Mouse (Mus musculus) thymus, postnatal 0 days (tissue): Measurements from ENCODE around the gene Slc44a1. TPM values are rescaled to one million over a fixed set of nuclear protein-coding genes. Genes with fewer than 3 reads are reported as not detected.

Experiments used
- DNase-seq: peaks from one replicate; pipeline ENCODE4 v3.0.0-alpha.2; 2015; ENCODE audit warnings: low spot score
- polyA plus RNA-seq: library from polyadenylated mRNA; unstranded; fragments of >200 nt; fragmentation: Nextera tagmentation; extraction: Ambion mirVana; gene quantifications from 2 replicates; pipeline ENCODE4 v1.2.1, GENCODE M21; 2015

Gene Slc44a1
- polyA plus RNA-seq, 1 experiment from 2014 or later = 9.6 TPM

GRCm38 (mm10) chr4:53462505-53463251 is 22.5 kb downstream of the Slc44a1 start:
- DNase-seq = no peak

GRCm38 (mm10) chr4:53465887-53466286 is 25.7 kb downstream of the Slc44a1 start:
- DNase-seq = no peak

- DNase-seq = no peak
Measured at GRCm38 (mm10) chr4:53469007-53469406, 28.8 kb downstream of the Slc44a1 start.

- no peak for DNase-seq
Measured at GRCm38 (mm10) chr4:53474109-53474508, 33.9 kb downstream of the Slc44a1 start.

GRCm38 (mm10) chr4:53475230-53475952 is 35.2 kb downstream of the Slc44a1 start:
- DNase-seq = no peak

GRCm38 (mm10) chr4:53478644-53479043 is 38.4 kb downstream of the Slc44a1 start:
- no peak for DNase-seq

- DNase-seq = no peak
Measured at GRCm38 (mm10) chr4:53487216-53488188, 47.3 kb downstream of the Slc44a1 start.

GRCm38 (mm10) chr4:53488803-53489202 is 48.6 kb downstream of the Slc44a1 start:
- no peak for DNase-seq

- DNase-seq = no peak
Measured at GRCm38 (mm10) chr4:53490371-53490770, 50.2 kb downstream of the Slc44a1 start.

GRCm38 (mm10) chr4:53491269-53491668 is 51.1 kb downstream of the Slc44a1 start:
- DNase-seq = peak; percentile 36

GRCm38 (mm10) chr4:53495646-53496045 is 55.4 kb downstream of the Slc44a1 start:
- no peak for DNase-seq

GRCm38 (mm10) chr4:53502764-53503163 is 62.6 kb downstream of the Slc44a1 start:
- no peak for DNase-seq

- DNase-seq = peak; percentile 26
Measured at GRCm38 (mm10) chr4:53512131-53512916, 72.1 kb downstream of the Slc44a1 start.

GRCm38 (mm10) chr4:53513276-53514081 is 73.3 kb downstream of the Slc44a1 start:
- DNase-seq = peak; percentile 53

- no peak for DNase-seq
Measured at GRCm38 (mm10) chr4:53516011-53516532, 75.9 kb downstream of the Slc44a1 start.

GRCm38 (mm10) chr4:53519429-53519828 is 79.2 kb downstream of the Slc44a1 start:
- DNase-seq = no peak

- DNase-seq = no peak
Measured at GRCm38 (mm10) chr4:53521028-53521427, 80.8 kb downstream of the Slc44a1 start.

- DNase-seq = no peak
Measured at GRCm38 (mm10) chr4:53522655-53523054, 82.4 kb downstream of the Slc44a1 start.

- DNase-seq = no peak
Measured at GRCm38 (mm10) chr4:53525503-53525902, 85.3 kb downstream of the Slc44a1 start.

- DNase-seq = no peak
Measured at GRCm38 (mm10) chr4:53525994-53526393, 85.8 kb downstream of the Slc44a1 start.
